ENCODE assay signal across 8 mouse cellular contexts in the genomic region with DNA sequence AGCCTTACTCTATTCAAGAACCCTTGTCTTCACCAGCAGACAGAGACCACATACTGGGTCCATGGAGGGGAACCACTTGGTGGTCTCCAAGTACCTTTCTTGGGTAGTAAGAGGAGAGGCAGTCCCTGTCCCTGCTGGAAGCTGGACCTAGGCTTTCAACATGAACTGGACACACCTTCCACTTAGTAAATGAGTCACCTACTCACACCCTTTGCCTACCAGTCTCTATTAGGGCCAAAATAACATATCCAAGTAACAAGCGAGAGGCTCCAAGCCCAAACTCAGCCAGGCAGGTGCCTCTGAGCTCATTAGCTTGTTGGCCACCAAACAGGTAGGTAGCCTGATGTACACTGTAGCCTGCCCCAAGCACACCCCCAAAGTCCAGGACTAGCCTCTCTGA. TPM values are rescaled to one million over a fixed set of nuclear protein-coding genes. Genes with fewer than 3 reads are reported as not detected.
DNase-seq lines count a peak whose midpoint lies in the region; ATAC-seq and TF ChIP-seq lines count a peak whose summit lies in the region.

No protein-coding gene starts in this region.

- no peak for ATAC-seq in embryonic facial prominence, embryonic 11.5 days (replicated peaks; ENCODE audit: insufficient number of reproducible peaks, low FRiP score, low TSS enrichment, low read depth)
- no peak for ATAC-seq in intestine, embryonic 14.5 days (replicated peaks; ENCODE audit: low FRiP score, low TSS enrichment, low read depth)

- H3K4me2 ChIP-seq in embryonic facial prominence, embryonic 11.5 days (ENCODE audit: low read depth, low read length): peak overlapping the region; percentile 78
- peak overlapping the region; percentile 80 for H3K4me2 ChIP-seq in intestine, embryonic 14.5 days (ENCODE audit: low read length)
- H3K4me2 ChIP-seq in myocyte (ENCODE audit: low read depth): peak overlapping the region; percentile 93

- no peaks in the 10 kb centered on the region for H3K27me3 ChIP-seq in embryonic facial prominence, embryonic 11.5 days (ENCODE audit: control insufficient read depth, insufficient read depth, low read length)
- no peaks in the 10 kb centered on the region for H3K27me3 ChIP-seq in intestine, embryonic 14.5 days (replicated peaks; ENCODE audit: control insufficient read depth, insufficient read depth, low read length)
- H3K27me3 ChIP-seq in myocyte (ENCODE audit: control insufficient read depth, insufficient read depth, insufficient read length): no peaks in the 10 kb centered on the region

- H3K9ac ChIP-seq in embryonic facial prominence, embryonic 11.5 days (replicated peaks; ENCODE audit: low read length): peak overlapping the region; percentile 91
- peak overlapping the region; percentile 71 for H3K9ac ChIP-seq in intestine, embryonic 14.5 days (ENCODE audit: low read length)

- H3ac ChIP-seq in myocyte (ENCODE audit: control insufficient read depth, insufficient read length): peak overlapping the region; percentile 47

- 88% methylated on average over 1 of the region's 1 CpGs for WGBS in embryonic facial prominence, embryonic 11.5 days
- 81% methylated on average over 1 of the region's 1 CpGs for WGBS in intestine, embryonic 14.5 days

- no peaks in the 10 kb centered on the region; the same call in none of the 2 replicates for H3K4me1 ChIP-seq in embryonic facial prominence, embryonic 11.5 days (ENCODE audit: control insufficient read depth, insufficient read depth, low read length)
- peaks cover 12% of the 10 kb centered on the region for H3K4me1 ChIP-seq in intestine, embryonic 14.5 days (replicated peaks; ENCODE audit: control insufficient read depth, insufficient read depth, low read length)

- H3K36me3 ChIP-seq in embryonic facial prominence, embryonic 11.5 days (replicated peaks; ENCODE audit: control insufficient read depth, insufficient read depth, low read depth, low read length): peaks cover 4% of the 10 kb centered on the region
- peaks cover 44% of the 10 kb centered on the region for H3K36me3 ChIP-seq in intestine, embryonic 14.5 days (ENCODE audit: control insufficient read depth, insufficient read depth, low read length)
- peaks cover 12% of the 10 kb centered on the region for H3K36me3 ChIP-seq in myocyte (ENCODE audit: control insufficient read depth, insufficient read depth)

- TF ChIP-seq CTCF in layer of hippocampus, adult 2 months (conservative IDR thresholded peaks at IDR 0.05): no peak

- DNase-seq in layer of hippocampus, adult 2 months (ENCODE audit: low spot score in 2 of 2): no peak
- no peak for DNase-seq in layer of hippocampus, postnatal 10 days (ENCODE audit: low spot score in 2 of 2)
- no peak for DNase-seq in embryonic facial prominence, embryonic 11.5 days (ENCODE audit: low spot score)
- no peak for DNase-seq in intestine, embryonic 14.5 days (ENCODE audit: low spot score)
- no peak for DNase-seq in adrenal gland, postnatal 4 days (ENCODE audit: low spot score in 2 of 2)
- DNase-seq in ovary, adult 18-20 months (ENCODE audit: low spot score): no peak
- DNase-seq in spleen, postnatal 36 days (ENCODE audit: low spot score in 2 of 2): no peak

- H3K27ac ChIP-seq in layer of hippocampus, adult 2 months: peak overlapping the region; percentile 94; the same call in 1 of the 2 replicates
- H3K27ac ChIP-seq in embryonic facial prominence, embryonic 11.5 days (replicated peaks; ENCODE audit: low read depth, low read length): no peak overlapping the region
- H3K27ac ChIP-seq in intestine, embryonic 14.5 days (ENCODE audit: low read depth): peak overlapping the region; percentile 72; the same call in 1 of the 2 replicates

- peaks cover 33% of the 10 kb centered on the region for H3K79me2 ChIP-seq in myocyte (ENCODE audit: control insufficient read depth, insufficient read depth)

- H3K4me3 ChIP-seq in layer of hippocampus, adult 2 months: peak overlapping the region; percentile 77
- peak overlapping the region; percentile 95 for H3K4me3 ChIP-seq in embryonic facial prominence, embryonic 11.5 days (ENCODE audit: low read depth, low read length)
- H3K4me3 ChIP-seq in intestine, embryonic 14.5 days (ENCODE audit: low read depth, low read length): peak overlapping the region; percentile 73
- peak overlapping the region; percentile 73 for H3K4me3 ChIP-seq in myocyte

- no peaks in the 10 kb centered on the region for H3K9me3 ChIP-seq in embryonic facial prominence, embryonic 11.5 days (replicated peaks; ENCODE audit: control insufficient read depth, low read length)
- no peaks in the 10 kb centered on the region for H3K9me3 ChIP-seq in intestine, embryonic 14.5 days (ENCODE audit: control insufficient read depth, low read length)

- no peak for TF ChIP-seq POLR2A in myocyte (IDR thresholded peaks at IDR 0.05; ENCODE audit: insufficient read length, low read depth)

TF ChIP-seq in myocyte, 11 proteins besides CTCF, POLR2A, EP300 and RAD21:
- TF ChIP-seq E2F4 (IDR thresholded peaks at IDR 0.05; ENCODE audit: insufficient read depth) (no peak), REST (IDR thresholded peaks at IDR 0.05; ENCODE audit: insufficient read depth, insufficient read length) (no peak), TCF12 (IDR thresholded peaks at IDR 0.05; ENCODE audit: insufficient read depth, poor library complexity, severe bottlenecking) (no peak)

RNA-seq across cellular contexts. Expression of gene 4933424G06Rik, which starts 1.3 kb away (rescaled TPM):
- 1 to 10 TPM in 1 of 2 experiments, under 1 TPM in 1; 0.96 to 1.4 TPM for total RNA-seq in layer of hippocampus, adult 2 months (2021)
- 1 to 10 TPM; 1.2 TPM for total RNA-seq in layer of hippocampus, postnatal 10 days (2021)
- 0.31 TPM in 1 of 2 replicates, not detected in the other for polyA plus RNA-seq in embryonic facial prominence, embryonic 11.5 days (2014; fragmentation: Nextera tagmentation; extraction: Ambion mirVana)
- polyA plus RNA-seq in intestine, embryonic 14.5 days (2014; fragmentation: Nextera tagmentation; extraction: Ambion mirVana): not detected in 2 replicates
- 0.12 TPM for polyA plus RNA-seq in myocyte (2012; fragmentation: generic; extraction: Trizol)
- total RNA-seq in adrenal gland, postnatal 4 days (2021): not detected

RNA-seq across cellular contexts. Expression of gene Actr1b, which starts 5.6 kb away (rescaled TPM):
- 100 to 1,000 TPM; 248 to 282 TPM for total RNA-seq in layer of hippocampus, adult 2 months (2021)
- 100 to 1,000 TPM; 187 to 191 TPM for total RNA-seq in layer of hippocampus, postnatal 10 days (2021)
- polyA plus RNA-seq in embryonic facial prominence, embryonic 11.5 days (2014; fragmentation: Nextera tagmentation; extraction: Ambion mirVana): 90.9 and 99.0 TPM in 2 replicates
- polyA plus RNA-seq in intestine, embryonic 14.5 days (2014; fragmentation: Nextera tagmentation; extraction: Ambion mirVana): 97.0 and 101 TPM in 2 replicates
- 111 TPM for polyA plus RNA-seq in myocyte (2012; fragmentation: generic; extraction: Trizol)
- total RNA-seq in adrenal gland, postnatal 4 days (2021): 100 to 1,000 TPM; 133 to 143 TPM

RNA-seq across cellular contexts. Expression of gene Cox5b, which starts 17.4 kb away (rescaled TPM):
- 100 to 1,000 TPM; 610 to 649 TPM for total RNA-seq in layer of hippocampus, adult 2 months (2021)
- 100 to 1,000 TPM; 732 to 792 TPM for total RNA-seq in layer of hippocampus, postnatal 10 days (2021)
- 460 and 476 TPM in 2 replicates for polyA plus RNA-seq in embryonic facial prominence, embryonic 11.5 days (2014; fragmentation: Nextera tagmentation; extraction: Ambion mirVana)
- 736 and 800 TPM in 2 replicates for polyA plus RNA-seq in intestine, embryonic 14.5 days (2014; fragmentation: Nextera tagmentation; extraction: Ambion mirVana)
- polyA plus RNA-seq in myocyte (2012; fragmentation: generic; extraction: Trizol): 1,086 TPM
- 100 to 1,000 TPM; 707 to 717 TPM for total RNA-seq in adrenal gland, postnatal 4 days (2021)

RNA-seq across cellular contexts. Expression of gene Fam178b, which starts 25.6 kb away (rescaled TPM):
- not detected for total RNA-seq in layer of hippocampus, adult 2 months (2021)
- total RNA-seq in layer of hippocampus, postnatal 10 days (2021): under 1 TPM in 1 of 2 experiments, not detected in 1; 0.78 TPM
- polyA plus RNA-seq in embryonic facial prominence, embryonic 11.5 days (2014; fragmentation: Nextera tagmentation; extraction: Ambion mirVana): not detected in 2 replicates
- polyA plus RNA-seq in intestine, embryonic 14.5 days (2014; fragmentation: Nextera tagmentation; extraction: Ambion mirVana): 0.39 and 0.55 TPM in 2 replicates
- polyA plus RNA-seq in myocyte (2012; fragmentation: generic; extraction: Trizol): 1.5 TPM
- 1 to 10 TPM; 1.0 to 1.2 TPM for total RNA-seq in adrenal gland, postnatal 4 days (2021)

RNA-seq across cellular contexts. Expression of gene Zap70, which starts 53.0 kb away (rescaled TPM):
- 1 to 10 TPM; 3.9 to 5.0 TPM for total RNA-seq in layer of hippocampus, adult 2 months (2021)
- 1 to 10 TPM; 3.0 to 3.2 TPM for total RNA-seq in layer of hippocampus, postnatal 10 days (2021)
- polyA plus RNA-seq in embryonic facial prominence, embryonic 11.5 days (2014; fragmentation: Nextera tagmentation; extraction: Ambion mirVana): 0.15 and 0.18 TPM in 2 replicates
- 0.46 and 0.72 TPM in 2 replicates for polyA plus RNA-seq in intestine, embryonic 14.5 days (2014; fragmentation: Nextera tagmentation; extraction: Ambion mirVana)
- polyA plus RNA-seq in myocyte (2012; fragmentation: generic; extraction: Trizol): 2.3 TPM
- under 1 TPM; 0.28 to 0.40 TPM for total RNA-seq in adrenal gland, postnatal 4 days (2021)
